Mouse (Mus musculus) megakaryocyte progenitor cell, adult 5-6 weeks (primary cell): ENCODE data around the gene Ptpn23. TPM values are rescaled to one million over a fixed set of nuclear protein-coding genes. Genes with fewer than 3 reads are reported as not detected.
"Not testable (repeated sequence)": the region's sequence is repeated elsewhere in the genome, so short reads cannot be mapped to it uniquely, and the experiment has no call there.

Experiments
- ATAC-seq: replicated peaks from 2 replicates; pipeline ENCODE4 v1.8.0; 2016; ENCODE audit warnings: mild to moderate bottlenecking, moderate TSS enrichment, inconsistent platforms; ENCODE audit not compliant: poor library complexity
- total RNA-seq, 2 experiments: library from RNA; stranded (forward) in 1 of 2; stranded (reverse) in 1 of 2; fragments of 157-497, 149-512 nt in 1 of 2; fragments of 200-1000 nt in 1 of 2; gene quantifications; 2 replicates each; pipeline versions ENCODE4 v1.2.3 to v1.2.4; 2015 to 2017

Gene Ptpn23
- total RNA-seq, 2 experiments from 2014 or later, result 1.5 to 13.0 TPM

- ATAC-seq, result no peak
Observed at GRCm38 (mm10) chr9:110384369-110384929, 23.6 kb downstream of the Ptpn23 start.

- no peak for ATAC-seq
Observed at GRCm38 (mm10) chr9:110381292-110381691, 26.7 kb downstream of the Ptpn23 start.

- ATAC-seq, result no peak
Observed at GRCm38 (mm10) chr9:110380662-110381061, 27.4 kb downstream of the Ptpn23 start.

DNA sequence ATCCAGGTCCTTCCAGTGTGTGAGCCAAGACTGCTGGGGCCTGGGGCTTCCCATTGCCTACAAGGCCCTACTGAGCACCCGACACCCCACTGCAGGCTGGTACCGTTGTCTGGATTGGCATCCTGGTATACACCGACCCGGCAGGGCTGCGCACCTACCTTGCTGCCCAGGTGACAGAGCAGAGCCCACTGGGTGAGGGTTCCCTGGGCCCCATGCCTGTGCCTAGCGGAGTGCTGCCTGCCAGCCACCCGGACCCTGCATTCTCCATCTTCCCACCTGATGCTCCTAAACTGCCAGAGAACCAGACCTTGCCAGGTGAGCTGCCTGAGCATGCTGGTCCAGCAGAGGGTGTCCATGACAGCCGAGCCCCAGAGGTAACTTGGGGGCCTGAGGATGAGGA lies 28.7 kb downstream of the Ptpn23 start:
- ATAC-seq, result no peak

DNA sequence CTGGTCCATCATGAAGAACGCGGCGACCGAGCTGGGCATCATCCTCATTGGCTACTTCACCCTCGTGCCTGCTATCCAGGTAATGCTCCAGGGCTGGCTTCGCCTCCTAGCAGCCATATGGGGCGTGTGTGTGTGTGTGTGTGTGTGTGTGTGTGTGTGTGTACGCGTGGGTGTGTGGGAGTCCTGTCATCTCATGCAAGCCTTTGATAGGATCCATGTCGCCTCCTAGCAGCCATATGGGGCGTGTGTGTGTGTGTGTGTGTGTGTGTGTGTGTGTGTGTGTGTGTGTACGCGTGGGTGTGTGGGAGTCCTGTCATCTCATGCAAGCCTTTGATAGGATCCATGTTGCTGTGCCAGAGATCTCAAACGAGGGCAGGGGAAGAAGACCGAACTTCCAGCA lies 30.4 kb downstream of the Ptpn23 start:
- not testable (repeated sequence) for ATAC-seq

DNA sequence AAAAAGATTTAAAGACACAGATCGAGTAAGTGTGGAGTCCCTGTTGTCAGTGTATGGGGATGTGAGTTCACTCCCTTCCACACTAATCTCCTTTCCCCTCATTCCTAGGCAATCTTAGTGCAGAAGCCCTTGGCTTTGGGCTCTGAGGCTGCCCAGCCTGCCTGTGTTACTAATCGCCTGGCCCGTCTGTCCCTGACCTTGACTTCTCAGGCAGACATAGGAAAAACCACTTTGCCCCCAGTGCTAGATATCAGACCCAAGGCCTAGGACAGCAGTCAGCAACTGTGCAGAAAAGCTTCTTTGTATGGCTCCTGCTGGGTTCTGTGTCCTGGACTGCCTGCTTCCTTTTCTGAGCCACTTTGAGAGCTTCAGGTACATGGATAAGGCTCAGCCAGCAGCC lies 32.3 kb downstream of the Ptpn23 start:
- ATAC-seq, result no peak

- ATAC-seq, result no peak
Observed at GRCm38 (mm10) chr9:110373871-110374270, 34.1 kb downstream of the Ptpn23 start.

DNA sequence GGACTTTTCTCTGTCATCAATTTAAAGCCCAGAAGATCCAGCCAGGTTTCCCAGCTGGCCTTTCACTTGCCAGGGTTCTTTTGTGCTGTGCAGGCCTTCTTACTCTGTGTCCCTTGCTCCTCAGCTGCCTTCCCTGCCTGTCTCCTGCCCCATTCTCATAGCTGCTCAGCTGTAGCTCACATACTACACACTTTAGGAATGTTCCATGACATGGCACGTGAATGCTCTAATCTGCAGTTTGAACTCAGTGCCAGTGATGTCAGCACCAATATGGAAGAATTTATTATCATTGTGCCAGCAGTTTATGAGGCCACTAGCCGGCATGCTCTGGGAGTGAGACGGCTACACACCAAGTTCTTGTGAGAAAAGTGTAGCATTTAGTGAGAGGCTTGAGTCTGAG lies 38.2 kb downstream of the Ptpn23 start:
- ATAC-seq, result no peak

DNA sequence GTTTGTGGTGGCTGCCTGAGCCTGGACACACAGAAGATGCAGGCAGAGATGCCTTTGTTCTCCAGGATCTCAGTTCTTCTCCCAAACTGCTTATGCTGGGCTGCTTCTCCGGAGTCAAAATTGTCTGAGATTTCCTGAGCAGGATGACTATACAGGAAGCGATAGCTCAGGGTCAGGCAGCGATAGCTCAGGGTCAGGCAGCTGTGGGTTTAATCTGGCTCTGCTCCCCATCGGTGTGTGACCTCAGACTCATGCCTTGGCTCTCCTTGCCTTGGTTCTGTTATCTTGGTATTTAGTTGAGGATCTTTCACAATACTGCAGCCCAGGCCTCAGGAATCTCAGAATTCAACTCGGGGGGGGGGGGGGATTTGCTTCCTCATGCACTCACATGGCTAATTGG lies 41.3 kb downstream of the Ptpn23 start:
- ATAC-seq, result peak; percentile 64

GRCm38 (mm10) chr9:110362337-110362736 lies 45.7 kb downstream of the Ptpn23 start:
- ATAC-seq, result no peak

GRCm38 (mm10) chr9:110361299-110361698 lies 46.7 kb downstream of the Ptpn23 start:
- ATAC-seq, result no peak

DNA sequence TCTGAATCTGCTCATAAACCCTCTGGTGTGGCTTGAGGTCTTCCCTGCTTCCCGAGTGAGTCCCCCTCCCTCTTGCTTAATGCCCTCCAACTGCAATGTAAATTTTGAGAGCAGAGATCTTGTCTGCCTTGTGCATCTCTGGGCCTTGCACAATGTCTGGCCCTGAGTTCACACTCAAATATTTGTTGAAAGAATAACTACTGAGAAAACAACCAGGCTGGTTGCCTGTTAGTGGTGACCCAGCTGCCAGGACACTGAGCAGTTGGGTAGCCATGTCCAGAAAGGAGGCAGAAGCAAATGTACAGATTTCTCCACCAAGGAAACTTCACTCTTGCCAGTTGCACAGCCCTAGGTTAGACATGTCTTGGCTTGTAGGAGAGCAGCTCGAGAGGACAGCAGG lies 49.7 kb downstream of the Ptpn23 start:
- ATAC-seq, result 0 out of 2 replicates have a peak, but pooled peaks have one; percentile 20

DNA sequence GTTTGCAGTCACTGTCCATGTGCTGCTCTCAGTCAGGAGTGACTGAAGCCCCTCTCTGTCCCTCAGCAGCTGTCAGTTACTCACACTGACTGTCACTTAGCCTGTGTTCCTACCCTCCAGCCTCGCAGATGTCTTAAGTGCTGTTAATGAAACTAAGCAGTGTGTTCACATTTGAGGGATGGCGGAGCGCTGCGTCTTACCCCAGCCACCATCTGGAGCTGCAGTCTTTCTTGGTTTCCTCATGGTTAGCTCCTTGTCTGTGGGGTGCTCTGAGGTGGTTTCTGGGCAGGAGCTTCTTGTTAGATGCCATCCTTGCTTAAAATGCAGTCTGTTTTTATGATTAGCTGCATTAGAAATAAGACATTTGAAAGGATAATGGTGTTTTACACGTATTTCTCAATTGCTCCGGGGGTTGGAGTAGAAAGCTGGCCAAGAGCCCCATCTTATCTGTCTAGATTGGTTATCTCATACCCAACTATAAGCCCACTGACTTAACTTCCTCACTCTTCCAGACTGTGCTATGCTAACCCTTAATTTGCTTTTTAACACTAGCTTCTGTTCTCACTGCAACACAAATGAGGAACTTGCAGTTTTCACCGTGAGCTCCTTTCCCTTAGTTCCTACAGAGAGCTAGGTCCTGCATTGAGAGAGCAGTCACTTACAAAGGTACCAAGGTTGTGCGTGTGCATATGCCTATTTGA lies 55.9 kb downstream of the Ptpn23 start:
- peak; percentile 77 for ATAC-seq

DNA sequence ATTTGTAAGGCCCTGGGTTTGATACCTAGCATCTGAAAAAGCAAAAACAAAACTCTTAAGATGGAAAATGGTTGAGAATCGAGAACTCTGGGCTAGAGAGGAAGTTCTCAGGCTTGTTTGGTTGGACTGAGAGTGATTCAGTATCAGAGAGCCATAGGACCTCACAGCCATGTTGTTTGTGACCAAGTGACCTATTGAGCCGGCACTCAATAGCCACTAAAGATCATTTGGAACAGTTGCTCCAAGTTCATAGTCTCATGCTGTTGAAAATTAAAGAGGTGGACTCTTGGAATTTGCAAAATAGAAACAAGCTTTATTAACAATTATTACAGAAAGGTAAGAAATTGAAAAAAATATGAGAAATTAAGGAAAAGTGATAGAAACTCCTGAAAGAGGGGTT lies 56.7 kb downstream of the Ptpn23 start:
- ATAC-seq, result no peak

- no peak for ATAC-seq
Observed at GRCm38 (mm10) chr9:110350612-110351011, 57.4 kb downstream of the Ptpn23 start.

GRCm38 (mm10) chr9:110350188-110350587 lies 57.8 kb downstream of the Ptpn23 start:
- no peak for ATAC-seq

DNA sequence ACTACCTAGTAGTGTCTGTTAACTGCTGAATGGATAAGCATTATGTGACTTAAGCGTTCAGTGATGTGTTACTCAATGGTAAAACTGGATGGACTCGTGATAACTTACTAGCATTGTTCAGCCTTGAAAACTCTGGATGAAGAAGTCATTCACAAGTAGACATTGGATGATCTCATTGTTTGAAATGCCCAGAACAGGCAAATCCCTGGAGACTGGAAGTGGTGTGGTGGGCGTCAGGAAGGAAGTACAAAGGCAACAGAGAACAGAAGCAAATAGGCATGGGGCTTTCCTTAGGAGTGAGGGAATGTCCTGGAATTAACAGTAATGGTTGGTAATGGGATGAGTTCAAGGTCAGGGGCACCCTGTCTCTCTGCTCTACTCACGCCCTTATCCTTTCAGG lies 59.1 kb downstream of the Ptpn23 start:
- no peak for ATAC-seq

- ATAC-seq, result no peak
Observed at GRCm38 (mm10) chr9:110345057-110345739, 62.8 kb downstream of the Ptpn23 start.

DNA sequence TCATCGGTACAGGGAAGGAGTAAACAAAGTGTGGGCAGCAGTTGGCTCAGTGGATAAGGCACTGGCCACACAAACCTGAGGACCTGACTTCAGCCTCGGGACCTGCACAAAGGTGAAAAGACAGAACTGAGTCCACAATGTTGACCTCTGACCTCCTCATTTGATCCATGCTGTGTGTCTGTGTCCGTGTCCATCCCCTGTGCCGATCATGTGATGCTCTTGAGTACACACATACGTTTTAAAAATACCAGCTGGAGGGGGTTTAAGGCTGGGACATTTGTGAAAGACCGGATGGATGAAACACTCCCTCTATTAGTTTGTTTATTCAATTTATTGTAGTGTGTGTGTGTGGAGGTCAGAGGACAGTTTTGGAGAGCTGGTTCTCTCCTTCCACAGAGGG lies 64.2 kb downstream of the Ptpn23 start:
- no peak for ATAC-seq

DNA sequence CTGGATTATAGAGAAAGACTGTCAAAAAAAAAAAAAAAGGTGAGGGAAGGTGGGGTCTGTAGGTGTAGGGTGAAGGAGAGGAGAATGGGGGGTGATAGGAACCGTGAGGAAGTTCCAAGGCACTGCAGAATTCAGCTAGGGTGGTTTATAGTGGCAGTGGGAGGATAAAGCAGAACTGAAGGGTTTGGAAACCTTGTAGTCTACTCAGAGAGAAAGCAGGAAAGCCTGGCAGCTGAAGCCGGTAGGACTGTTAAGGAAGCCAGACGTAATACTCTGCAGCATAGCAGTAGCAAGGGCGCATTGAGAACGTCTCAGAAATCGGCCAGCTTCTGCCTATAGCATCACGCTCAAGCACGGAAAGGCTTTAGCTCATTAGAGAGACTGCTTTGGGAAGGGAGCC lies 66.0 kb downstream of the Ptpn23 start:
- peak; percentile 72 for ATAC-seq

- ATAC-seq, result no peak
Observed at GRCm38 (mm10) chr9:110340037-110340750, 67.8 kb downstream of the Ptpn23 start.
